Mouse (Mus musculus): ENCODE data around the gene Gabrq. TPM values are rescaled to one million over a fixed set of nuclear protein-coding genes. Genes with fewer than 3 reads are reported as not detected.

The Gabrq gene
- 0.03 TPM in 2 replicates for polyA plus RNA-seq (2012; rRNA removed)

- 2% methylated on average over 37 of the region's 43 CpGs for WGBS
- Histone ChIP-seq H3K27ac (ENCODE audit: insufficient read depth, low read depth, low read length) (no peak within 1 kb of the TSS), H3K4me3 (ENCODE audit: insufficient read depth, low read depth, low read length) (0 out of 2 replicates have a peak within 1 kb of the TSS, but pooled peaks have one; percentile 22), H3K4me1 (ENCODE audit: control insufficient read depth, insufficient read depth, low read length) (no peaks in the 10 kb centered on the region), H3K27me3 (replicated peaks; ENCODE audit: control insufficient read depth, insufficient read depth, low read length) (no peaks in the 10 kb centered on the region), H3K36me3 (ENCODE audit: control insufficient read depth, insufficient read depth, low read length) (no peaks in the 10 kb centered on the region)
- no peak for TF ChIP-seq POLR2A (IDR thresholded peaks at IDR 0.05; ENCODE audit: low read depth, low read length)
- TF ChIP-seq CTCF (conservative IDR thresholded peaks at IDR 0.05; ENCODE audit: insufficient read depth, insufficient read length, low read depth, low read length) = no peak
- peak; percentile 36 for DNase-seq
These were observed at the start of gene Gabrq for GRCm38 (mm10) chrX:72824776-72825588. Gene Gabrq (plus strand): TSS chrX:72825178.

- TF ChIP-seq CTCF (conservative IDR thresholded peaks at IDR 0.05; ENCODE audit: insufficient read depth, insufficient read length, low read depth, low read length) (no peak), POLR2A (IDR thresholded peaks at IDR 0.05; ENCODE audit: low read depth, low read length) (no peak)
- no peak overlapping the region for H3K27ac ChIP-seq (ENCODE audit: insufficient read depth, low read depth, low read length)
- H3K4me1 ChIP-seq (ENCODE audit: control insufficient read depth, insufficient read depth, low read length) = no peaks in the 10 kb centered on the region
- H3K4me3 ChIP-seq (ENCODE audit: insufficient read depth, low read depth, low read length) = no peak overlapping the region
- WGBS = 33% methylated on average over 1 of the region's 1 CpGs
- no peaks in the 10 kb centered on the region for H3K27me3 ChIP-seq (replicated peaks; ENCODE audit: control insufficient read depth, insufficient read depth, low read length)
- DNase-seq = no peak
- H3K36me3 ChIP-seq (ENCODE audit: control insufficient read depth, insufficient read depth, low read length) = no peaks in the 10 kb centered on the region
These were observed 36.0 kb upstream of the Gabrq start for GRCm38 (mm10) chrX:72788773-72789557.

- H3K4me3 ChIP-seq (ENCODE audit: insufficient read depth, low read depth, low read length) = no peak overlapping the region
- H3K27me3 ChIP-seq (replicated peaks; ENCODE audit: control insufficient read depth, insufficient read depth, low read length) = no peaks in the 10 kb centered on the region
- no peak for TF ChIP-seq POLR2A (IDR thresholded peaks at IDR 0.05; ENCODE audit: low read depth, low read length)
- no peak for TF ChIP-seq CTCF (conservative IDR thresholded peaks at IDR 0.05; ENCODE audit: insufficient read depth, insufficient read length, low read depth, low read length)
- no peaks in the 10 kb centered on the region for H3K4me1 ChIP-seq (ENCODE audit: control insufficient read depth, insufficient read depth, low read length)
- no peak overlapping the region for H3K27ac ChIP-seq (ENCODE audit: insufficient read depth, low read depth, low read length)
- no peaks in the 10 kb centered on the region for H3K36me3 ChIP-seq (ENCODE audit: control insufficient read depth, insufficient read depth, low read length)
- no peak for DNase-seq
These were observed 35.5 kb upstream of the Gabrq start for GRCm38 (mm10) chrX:72789558-72789871.

- H3K4me1 ChIP-seq (ENCODE audit: control insufficient read depth, insufficient read depth, low read length) = no peaks in the 10 kb centered on the region
- TF ChIP-seq POLR2A (IDR thresholded peaks at IDR 0.05; ENCODE audit: low read depth, low read length) = no peak
- peak; percentile 78 for TF ChIP-seq CTCF (conservative IDR thresholded peaks at IDR 0.05; ENCODE audit: insufficient read depth, insufficient read length, low read depth, low read length)
- H3K27ac ChIP-seq (ENCODE audit: insufficient read depth, low read depth, low read length) = no peak overlapping the region
- H3K4me3 ChIP-seq (ENCODE audit: insufficient read depth, low read depth, low read length) = no peak overlapping the region
- DNase-seq = peak; percentile 52
- no peaks in the 10 kb centered on the region for H3K36me3 ChIP-seq (ENCODE audit: control insufficient read depth, insufficient read depth, low read length)
- no peaks in the 10 kb centered on the region for H3K27me3 ChIP-seq (replicated peaks; ENCODE audit: control insufficient read depth, insufficient read depth, low read length)
- WGBS = 0% methylated on average over 5 of the region's 5 CpGs
These were observed 5.4 kb upstream of the Gabrq start for GRCm38 (mm10) chrX:72819594-72819993.

- H3K4me1 ChIP-seq (ENCODE audit: control insufficient read depth, insufficient read depth, low read length) = no peaks in the 10 kb centered on the region
- H3K27ac ChIP-seq (ENCODE audit: insufficient read depth, low read depth, low read length) = no peak overlapping the region
- WGBS = 69% methylated on average over 2 of the region's 2 CpGs
- H3K36me3 ChIP-seq (ENCODE audit: control insufficient read depth, insufficient read depth, low read length) = no peaks in the 10 kb centered on the region
- DNase-seq = no peak
- H3K27me3 ChIP-seq (replicated peaks; ENCODE audit: control insufficient read depth, insufficient read depth, low read length) = no peaks in the 10 kb centered on the region
- TF ChIP-seq CTCF (conservative IDR thresholded peaks at IDR 0.05; ENCODE audit: insufficient read depth, insufficient read length, low read depth, low read length) (no peak), POLR2A (IDR thresholded peaks at IDR 0.05; ENCODE audit: low read depth, low read length) (no peak)
- H3K4me3 ChIP-seq (ENCODE audit: insufficient read depth, low read depth, low read length) = no peak overlapping the region
These were observed 1.7 kb upstream of the Gabrq start for GRCm38 (mm10) chrX:72823310-72823709.

- H3K27ac ChIP-seq (ENCODE audit: insufficient read depth, low read depth, low read length) = no peak overlapping the region
- TF ChIP-seq POLR2A (IDR thresholded peaks at IDR 0.05; ENCODE audit: low read depth, low read length) = no peak
- TF ChIP-seq CTCF (conservative IDR thresholded peaks at IDR 0.05; ENCODE audit: insufficient read depth, insufficient read length, low read depth, low read length) = no peak
- H3K27me3 ChIP-seq (replicated peaks; ENCODE audit: control insufficient read depth, insufficient read depth, low read length) = no peaks in the 10 kb centered on the region
- DNase-seq = no peak
- H3K36me3 ChIP-seq (ENCODE audit: control insufficient read depth, insufficient read depth, low read length) = no peaks in the 10 kb centered on the region
- H3K4me1 ChIP-seq (ENCODE audit: control insufficient read depth, insufficient read depth, low read length) = no peaks in the 10 kb centered on the region
- no peak overlapping the region for H3K4me3 ChIP-seq (ENCODE audit: insufficient read depth, low read depth, low read length)
- WGBS = 18% methylated on average over 7 of the region's 7 CpGs
These were observed 569 bp downstream of the Gabrq start for GRCm38 (mm10) chrX:72825589-72825905.

Other genes with a start within 250 kb of the Gabrq start
- gene Gabra3, start 168.3 kb upstream of the Gabrq start, polyA plus RNA-seq (2012; rRNA removed) = 3.5 and 3.6 TPM in 2 replicates
- 12.4 and 22.7 TPM in 2 replicates for gene Cetn2, start 93.2 kb downstream of the Gabrq start, polyA plus RNA-seq (2012; rRNA removed)
- gene Nsdhl, start 93.4 kb downstream of the Gabrq start, polyA plus RNA-seq (2012; rRNA removed) = 43.7 and 45.7 TPM in 2 replicates
- 5.9 and 6.7 TPM in 2 replicates for gene Zfp185, start 162.2 kb downstream of the Gabrq start, polyA plus RNA-seq (2012; rRNA removed)
- gene Pnma5, start 211.9 kb downstream of the Gabrq start, polyA plus RNA-seq (2012; rRNA removed) = not detected in 2 replicates
- gene Pnma3, start 239.6 kb downstream of the Gabrq start, polyA plus RNA-seq (2012; rRNA removed) = not detected in 2 replicates